Mouse (Mus musculus): ENCODE results near the gene Senp3.
"Not testable (repeated sequence)": the region's sequence is repeated elsewhere in the genome, so short reads cannot be mapped to it uniquely, and the experiment has no call there.

The Senp3 gene

GRCm38 (mm10) chr11:69681314-69682208 is at the start of gene Senp3:
TSS of gene Senp3 (minus strand) at chr11:69682084.
- peak; percentile 96 for DNase-seq (ENCODE audit: low spot score)

DNA sequence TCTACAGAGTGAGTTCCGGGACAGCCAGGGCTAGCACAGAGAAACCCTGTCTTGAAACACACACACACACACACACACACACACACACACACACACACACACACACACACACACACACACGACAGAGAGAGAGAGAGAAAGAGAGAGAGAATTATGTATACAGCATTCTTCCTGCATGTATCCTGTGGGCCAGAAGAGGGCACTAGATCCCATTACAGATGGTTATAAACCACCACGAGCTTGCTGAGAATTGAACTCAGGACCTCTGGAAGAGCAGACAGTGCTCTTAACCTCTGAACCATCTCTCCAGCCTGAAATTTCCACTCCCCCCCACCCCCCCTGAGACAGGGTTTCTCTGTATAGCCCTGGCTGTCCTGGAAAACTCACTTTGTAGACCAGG is 49.5 kb upstream of the Senp3 start:
- not testable (repeated sequence) for DNase-seq (ENCODE audit: low spot score)

DNA sequence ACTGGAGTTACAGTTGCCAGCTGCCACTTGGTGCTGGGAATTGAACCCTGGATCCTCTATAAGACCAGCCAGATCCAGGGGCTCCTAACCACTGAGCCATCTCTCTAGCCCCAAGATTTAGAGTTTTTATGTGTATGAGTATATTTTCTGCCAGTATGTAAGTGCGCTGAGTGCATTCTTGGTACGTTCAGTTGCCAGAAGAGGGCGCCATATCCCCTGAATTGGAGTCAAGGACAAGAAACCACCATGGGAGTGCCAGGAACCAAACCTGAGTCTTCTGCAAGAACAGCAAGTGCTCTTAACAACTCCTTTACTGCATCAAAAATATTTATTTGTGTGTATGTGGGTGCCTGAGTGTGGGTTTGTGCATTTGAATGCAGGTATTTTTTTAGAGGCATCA is 47.2 kb upstream of the Senp3 start:
- peak; percentile 42 for DNase-seq (ENCODE audit: low spot score)

DNA sequence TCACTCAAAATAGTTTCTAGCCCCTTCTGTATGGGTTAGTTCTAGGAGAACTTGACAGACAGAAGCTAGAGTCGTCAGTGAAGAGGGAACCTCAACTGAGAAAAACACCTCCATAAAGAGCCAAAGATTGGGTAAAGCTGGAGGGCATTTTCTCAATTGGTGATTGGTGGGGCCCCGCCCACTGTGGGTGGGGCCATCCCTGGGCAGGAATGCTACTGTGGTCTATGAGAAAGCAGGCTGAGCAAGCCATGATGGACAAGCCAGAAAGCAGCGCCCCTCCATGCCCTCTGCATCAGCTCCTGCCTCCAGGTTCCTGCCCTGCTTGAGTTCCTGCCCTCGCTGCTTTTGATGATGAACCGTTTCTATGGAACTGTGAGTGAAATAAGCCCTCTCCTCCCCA is 44.1 kb upstream of the Senp3 start:
- no peak for DNase-seq (ENCODE audit: low spot score)

DNA sequence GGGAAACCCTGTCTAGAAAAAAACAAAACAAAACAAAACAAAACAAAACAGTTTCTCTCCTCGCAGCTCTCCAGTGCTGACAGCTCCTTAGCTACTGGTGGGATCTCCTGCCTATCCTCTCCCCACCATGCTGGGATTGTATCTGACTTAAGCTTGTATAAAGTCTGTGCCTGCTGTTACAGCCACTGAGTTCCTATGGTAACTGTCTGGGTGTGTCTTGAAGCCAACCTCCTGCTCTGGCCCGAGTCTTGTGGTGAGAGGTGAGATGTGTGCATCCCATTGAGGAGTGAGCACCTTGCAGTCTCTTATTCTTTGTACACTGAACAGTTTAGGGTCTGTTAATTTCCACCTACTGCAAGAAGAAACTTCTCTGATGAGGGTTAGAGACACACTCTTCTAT is 41.2 kb upstream of the Senp3 start:
- DNase-seq (ENCODE audit: low spot score) = no peak

- no peak for DNase-seq (ENCODE audit: low spot score)
These were observed 39.0 kb upstream of the Senp3 start for GRCm38 (mm10) chr11:69720852-69721251.

GRCm38 (mm10) chr11:69719423-69719822 is 37.5 kb upstream of the Senp3 start:
- DNase-seq (ENCODE audit: low spot score) = no peak

- no peak for DNase-seq (ENCODE audit: low spot score)
These were observed 36.8 kb upstream of the Senp3 start for GRCm38 (mm10) chr11:69718661-69719060.

DNA sequence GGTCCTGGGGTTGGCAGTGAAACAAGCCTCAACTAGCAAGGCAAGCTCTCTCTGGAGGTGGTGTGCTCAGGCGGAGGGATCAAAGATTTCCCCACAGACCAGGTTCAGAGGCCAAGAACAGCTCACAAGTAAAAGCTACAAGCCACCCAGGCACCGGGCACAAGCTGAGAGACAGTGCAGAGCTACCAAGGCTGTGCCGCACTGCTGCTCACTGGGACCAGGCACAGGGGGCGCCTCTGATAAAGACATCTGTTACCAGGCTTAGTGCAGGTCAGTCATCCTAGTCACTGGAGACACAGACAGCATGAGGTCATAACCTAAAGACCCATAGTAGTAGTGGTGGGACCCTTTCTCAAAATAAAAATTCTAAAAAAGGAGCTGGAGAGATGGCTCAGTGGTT is 35.1 kb upstream of the Senp3 start:
- no peak for DNase-seq (ENCODE audit: low spot score)

GRCm38 (mm10) chr11:69715929-69716328 is 34.0 kb upstream of the Senp3 start:
- DNase-seq (ENCODE audit: low spot score) = no peak

- no peak for DNase-seq (ENCODE audit: low spot score)
These were observed 33.6 kb upstream of the Senp3 start for GRCm38 (mm10) chr11:69715482-69715881.

DNA sequence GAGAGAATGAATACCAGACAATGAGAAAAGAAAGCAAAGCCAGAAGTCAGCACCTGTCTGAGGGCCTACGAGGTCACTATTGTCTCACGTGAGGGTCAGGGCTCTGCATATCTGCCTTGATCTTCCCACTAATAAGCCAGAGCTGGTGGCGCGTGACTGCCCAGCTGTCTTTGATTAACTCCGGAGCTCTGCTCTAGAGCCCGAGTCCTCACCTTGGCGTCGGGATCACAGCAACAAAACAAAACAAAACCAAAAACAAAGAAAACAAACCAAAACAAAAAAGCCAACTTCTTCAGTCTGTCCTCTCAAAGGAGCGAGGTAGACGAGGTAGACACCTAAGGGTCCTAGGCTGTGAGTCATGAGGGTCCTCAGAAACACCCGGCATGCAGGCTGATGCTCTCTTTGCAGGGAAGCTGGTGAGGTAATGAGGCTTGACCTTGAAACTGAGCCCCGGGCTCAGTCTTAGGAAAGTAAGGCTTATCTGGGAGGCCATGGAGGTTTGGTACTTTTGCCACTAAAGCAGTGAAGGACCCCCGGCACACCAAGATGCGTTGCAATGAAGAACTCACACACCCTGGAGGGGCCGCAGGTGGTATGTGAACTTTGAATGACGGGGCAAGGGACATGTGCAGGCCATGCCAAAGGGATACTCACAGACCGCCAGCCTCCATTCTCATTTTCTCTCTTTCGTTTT is 32.9 kb upstream of the Senp3 start:
- no peak for DNase-seq (ENCODE audit: low spot score)

DNA sequence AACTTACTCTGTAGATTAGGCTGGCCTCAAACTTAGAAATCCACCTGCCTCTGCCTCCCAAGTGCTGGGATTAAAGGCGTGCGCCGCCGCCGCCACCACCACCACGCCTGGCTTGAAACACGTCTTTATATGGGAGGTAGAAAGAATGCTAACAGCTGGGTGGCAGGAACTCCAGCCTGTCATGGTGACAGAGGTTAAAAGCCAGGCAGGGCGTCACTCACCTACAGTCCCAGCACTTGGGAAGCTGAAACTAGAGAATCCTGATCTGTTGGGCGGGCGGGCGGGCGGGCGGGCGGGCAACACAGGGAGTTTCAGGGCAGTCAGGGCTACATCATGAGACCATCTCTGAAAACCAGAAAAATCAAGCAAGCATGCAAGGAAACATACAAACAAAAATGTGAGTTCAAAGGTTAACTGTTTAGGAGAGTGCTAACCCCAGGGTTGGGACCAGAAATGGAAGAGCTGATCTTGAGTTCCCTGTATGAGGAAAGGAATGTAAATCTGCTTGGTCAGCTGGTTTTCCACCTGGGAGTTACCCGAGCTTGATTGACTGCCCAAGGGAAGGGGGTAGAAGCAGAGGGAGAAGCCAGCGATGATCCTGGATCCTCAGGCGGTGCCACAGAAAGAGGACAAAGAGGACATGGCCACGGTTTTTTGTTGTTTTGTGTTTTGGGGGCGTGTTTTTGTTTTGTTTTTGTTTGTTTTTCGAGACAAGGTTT is 31.2 kb upstream of the Senp3 start:
- no peak for DNase-seq (ENCODE audit: low spot score)

- no peak for DNase-seq (ENCODE audit: low spot score)
These were observed 29.2 kb upstream of the Senp3 start for GRCm38 (mm10) chr11:69711082-69711481.

- no peak for DNase-seq (ENCODE audit: low spot score)
These were observed 28.6 kb upstream of the Senp3 start for GRCm38 (mm10) chr11:69710470-69710869.

DNA sequence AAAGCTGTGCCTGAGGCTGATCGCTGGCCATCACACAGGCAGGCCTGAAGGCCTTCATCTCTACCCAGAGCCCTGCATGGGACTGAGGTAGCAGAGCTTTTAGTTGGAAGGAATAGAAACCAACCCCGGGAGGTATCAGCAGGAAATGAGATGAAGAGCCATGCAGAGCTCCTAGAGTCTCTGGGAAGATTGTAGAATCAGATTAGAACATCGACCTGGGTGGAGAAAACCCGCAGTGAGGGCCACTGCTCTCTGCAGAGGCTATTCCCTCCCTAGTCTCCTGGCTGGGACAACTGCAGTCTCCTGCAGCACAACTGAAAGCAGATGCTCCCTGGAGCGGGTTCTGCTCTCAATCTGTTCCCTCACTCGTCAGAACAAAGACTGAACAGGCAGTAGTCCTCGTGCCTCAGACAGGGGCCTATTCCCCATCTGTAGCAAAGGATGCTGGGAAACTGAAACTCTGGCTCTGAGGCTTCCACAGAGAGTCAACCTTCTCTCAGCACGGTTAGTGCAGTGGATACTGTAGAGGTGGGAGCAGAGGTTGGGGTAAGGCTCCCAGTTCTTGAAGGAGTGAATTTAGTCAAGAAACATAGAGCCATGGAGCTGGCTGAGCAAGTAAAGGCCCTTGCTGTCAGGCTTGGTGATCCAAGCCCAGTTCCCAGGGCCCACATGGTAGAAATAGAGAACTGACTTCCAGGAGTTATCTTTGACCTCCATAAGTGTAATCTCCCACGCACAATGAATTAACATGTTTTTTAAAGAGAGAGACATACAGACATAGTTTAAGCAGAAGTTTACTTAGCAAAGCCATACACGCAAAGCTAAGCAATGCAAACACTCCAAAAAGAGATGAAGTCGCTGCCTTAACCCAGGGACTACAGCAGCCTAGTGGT is 27.9 kb upstream of the Senp3 start:
- peak; percentile 29 for DNase-seq (ENCODE audit: low spot score)

DNA sequence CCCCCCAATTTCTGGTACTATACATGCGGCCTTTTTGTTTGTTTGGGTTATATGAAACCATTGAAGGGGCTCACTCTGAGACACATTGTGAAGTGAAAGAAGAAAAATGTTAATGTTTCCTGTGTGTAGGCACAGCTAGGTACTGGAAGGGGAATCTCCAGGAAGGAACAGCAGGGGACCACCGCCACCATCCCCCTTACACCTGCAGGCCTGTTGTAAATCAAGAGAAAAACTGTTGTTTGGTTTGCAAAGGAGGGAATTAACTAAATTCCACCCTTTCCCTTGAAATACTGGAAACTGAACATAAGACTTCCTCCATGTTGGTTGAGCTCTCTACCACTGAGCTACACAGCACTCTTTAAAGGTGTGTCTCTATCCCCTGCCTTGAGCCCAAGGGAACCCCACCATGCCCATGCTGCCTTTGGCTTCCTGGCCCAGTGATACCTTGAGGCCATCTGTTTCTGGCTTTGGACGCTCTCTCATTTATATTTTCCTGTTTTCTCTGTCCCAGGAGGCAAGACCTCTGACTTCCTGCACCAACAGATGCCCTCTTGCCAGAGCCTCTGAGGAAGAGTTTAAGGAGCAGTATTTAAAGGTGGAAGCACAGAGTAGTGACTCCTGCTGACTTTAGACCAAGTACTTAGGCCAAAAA is 26.9 kb upstream of the Senp3 start:
- no peak for DNase-seq (ENCODE audit: low spot score)

GRCm38 (mm10) chr11:69707873-69708381 is 26.0 kb upstream of the Senp3 start:
- no peak for DNase-seq (ENCODE audit: low spot score)

GRCm38 (mm10) chr11:69707480-69707847 is 25.6 kb upstream of the Senp3 start:
- DNase-seq (ENCODE audit: low spot score) = no peak

DNA sequence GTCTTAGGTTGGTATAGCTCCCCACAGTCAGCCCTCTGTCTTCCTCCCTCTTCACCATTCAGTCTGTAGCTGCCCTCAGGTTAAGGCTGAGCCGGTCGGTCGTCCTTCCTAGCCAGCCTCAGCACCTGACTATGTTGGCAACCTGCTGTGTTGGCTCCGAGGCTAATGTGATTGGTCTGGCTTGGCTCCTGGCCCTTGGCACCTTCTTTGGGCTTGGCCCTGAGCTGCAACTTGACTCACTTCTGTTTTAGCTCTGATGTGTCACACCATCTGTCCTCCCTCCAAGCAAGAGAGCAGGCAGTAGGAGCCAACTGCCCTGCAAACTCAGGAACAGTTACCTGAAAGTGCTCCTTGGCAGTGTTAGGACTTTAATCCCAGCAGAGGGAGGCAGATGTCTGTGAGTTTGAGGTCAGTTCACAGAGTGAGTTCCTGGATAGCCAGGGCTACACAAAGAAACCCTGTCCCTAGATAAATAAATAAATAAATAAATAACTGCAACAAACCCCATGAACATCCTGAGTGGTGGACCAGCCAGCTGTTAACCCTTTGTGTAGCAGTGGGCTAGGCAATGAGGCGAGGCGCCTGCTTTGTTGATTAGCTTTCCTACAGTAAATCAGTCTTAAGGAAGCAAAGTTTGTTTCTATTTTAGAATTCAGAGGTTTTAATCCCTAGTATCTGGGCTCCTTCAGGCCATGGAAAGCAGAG is 25.0 kb upstream of the Senp3 start:
- DNase-seq (ENCODE audit: low spot score) = peak; percentile 28

Data from layer of hippocampus, adult 11-12 months (tissue).